Mouse (Mus musculus): ENCODE data around the gene Ankrd9. TPM values are rescaled to one million over a fixed set of nuclear protein-coding genes. Genes with fewer than 3 reads are reported as not detected.

The Ankrd9 gene
- polyA plus RNA-seq, 1 experiment: 11.5 TPM

GRCm38 (mm10) chr12:110953900-110954299 lies 24.9 kb downstream of the Ankrd9 start:
- H3K4me3 ChIP-seq: no peak overlapping the region
- no peaks in the 10 kb centered on the region for H3K79me2 ChIP-seq (ENCODE audit: control insufficient read depth, insufficient read depth)
- no peak overlapping the region for H3ac ChIP-seq (ENCODE audit: control insufficient read depth, insufficient read length)
- H3K27me3 ChIP-seq (ENCODE audit: control insufficient read depth, insufficient read depth, insufficient read length): no peaks in the 10 kb centered on the region
- no peak for TF ChIP-seq POLR2A (IDR thresholded peaks at IDR 0.05; ENCODE audit: insufficient read length, low read depth)
- TF ChIP-seq REST (IDR thresholded peaks at IDR 0.05; ENCODE audit: insufficient read depth, insufficient read length): no peak
- TF ChIP-seq POLR2AphosphoS2 (IDR thresholded peaks at IDR 0.05; ENCODE audit: insufficient read length, low read depth): no peak
- TF ChIP-seq USF1 (IDR thresholded peaks at IDR 0.05; ENCODE audit: low read depth): no peak
- TF ChIP-seq CEBPB (IDR thresholded peaks at IDR 0.05; ENCODE audit: insufficient read depth, poor library complexity, severe bottlenecking): no peak
- TF ChIP-seq MYOG (IDR thresholded peaks at IDR 0.05; ENCODE audit: control insufficient read depth in 1 of 3, insufficient read depth in 1 of 3, insufficient read length in 2 of 3, low read depth in 2 of 3): no peak
- TF ChIP-seq TCF3 (IDR thresholded peaks at IDR 0.05; ENCODE audit: insufficient read length, low read depth): no peak
- H3K36me3 ChIP-seq (ENCODE audit: control insufficient read depth, insufficient read depth): peaks cover 18% of the 10 kb centered on the region
- peak overlapping the region; percentile 70 for H3K4me2 ChIP-seq (ENCODE audit: low read depth)

GRCm38 (mm10) chr12:110953443-110953842 lies 25.4 kb downstream of the Ankrd9 start:
- peaks cover 18% of the 10 kb centered on the region for H3K36me3 ChIP-seq (ENCODE audit: control insufficient read depth, insufficient read depth)
- TF ChIP-seq TCF12 (IDR thresholded peaks at IDR 0.05; ENCODE audit: insufficient read depth, poor library complexity, severe bottlenecking) (no peak), TCF3 (IDR thresholded peaks at IDR 0.05; ENCODE audit: insufficient read length, low read depth) (no peak), USF1 (IDR thresholded peaks at IDR 0.05; ENCODE audit: low read depth) (no peak)
- H3K4me2 ChIP-seq (ENCODE audit: low read depth): peak overlapping the region; percentile 70
- no peak overlapping the region for H3K4me3 ChIP-seq
- no peak overlapping the region for H3ac ChIP-seq (ENCODE audit: control insufficient read depth, insufficient read length)
- H3K79me2 ChIP-seq (ENCODE audit: control insufficient read depth, insufficient read depth): no peaks in the 10 kb centered on the region
- H3K27me3 ChIP-seq (ENCODE audit: control insufficient read depth, insufficient read depth, insufficient read length): no peaks in the 10 kb centered on the region

- no peaks in the 10 kb centered on the region for H3K79me2 ChIP-seq (ENCODE audit: control insufficient read depth, insufficient read depth)
- no peak overlapping the region for H3K4me3 ChIP-seq
- TF ChIP-seq CEBPB (IDR thresholded peaks at IDR 0.05; ENCODE audit: insufficient read depth, poor library complexity, severe bottlenecking) (no peak), MYOD1 (IDR thresholded peaks at IDR 0.05; ENCODE audit: control insufficient read depth in 1 of 3, insufficient read length in 2 of 3, low read depth in 2 of 3) (peak in 1 of 3 experiments; percentile 71), TCF12 (IDR thresholded peaks at IDR 0.05; ENCODE audit: insufficient read depth, poor library complexity, severe bottlenecking) (no peak), USF1 (IDR thresholded peaks at IDR 0.05; ENCODE audit: low read depth) (peak; percentile 51), REST (IDR thresholded peaks at IDR 0.05; ENCODE audit: insufficient read depth, insufficient read length) (no peak), MAX (IDR thresholded peaks at IDR 0.05; ENCODE audit: low read depth) (no peak), E2F4 (IDR thresholded peaks at IDR 0.05; ENCODE audit: insufficient read depth) (no peak), MYOG (IDR thresholded peaks at IDR 0.05; ENCODE audit: control insufficient read depth in 1 of 3, insufficient read depth in 1 of 3, insufficient read length in 2 of 3, low read depth in 2 of 3) (no peak), POLR2AphosphoS2 (IDR thresholded peaks at IDR 0.05; ENCODE audit: insufficient read length, low read depth) (no peak)
- H3K4me2 ChIP-seq (ENCODE audit: low read depth): peak overlapping the region; percentile 70
- H3ac ChIP-seq (ENCODE audit: control insufficient read depth, insufficient read length): no peak overlapping the region
- peaks cover 18% of the 10 kb centered on the region for H3K36me3 ChIP-seq (ENCODE audit: control insufficient read depth, insufficient read depth)
- no peaks in the 10 kb centered on the region for H3K27me3 ChIP-seq (ENCODE audit: control insufficient read depth, insufficient read depth, insufficient read length)
Measured at GRCm38 (mm10) chr12:110952628-110953385, 26.0 kb downstream of the Ankrd9 start.

GRCm38 (mm10) chr12:110951236-110951635 lies 27.6 kb downstream of the Ankrd9 start:
- H3K79me2 ChIP-seq (ENCODE audit: control insufficient read depth, insufficient read depth): no peaks in the 10 kb centered on the region
- no peak overlapping the region for H3K4me3 ChIP-seq
- H3ac ChIP-seq (ENCODE audit: control insufficient read depth, insufficient read length): no peak overlapping the region
- peaks cover 13% of the 10 kb centered on the region for H3K36me3 ChIP-seq (ENCODE audit: control insufficient read depth, insufficient read depth)
- H3K4me2 ChIP-seq (ENCODE audit: low read depth): no peak overlapping the region
- no peaks in the 10 kb centered on the region for H3K27me3 ChIP-seq (ENCODE audit: control insufficient read depth, insufficient read depth, insufficient read length)
- TF ChIP-seq POLR2AphosphoS2 (IDR thresholded peaks at IDR 0.05; ENCODE audit: insufficient read length, low read depth): no peak
- TF ChIP-seq POLR2A (IDR thresholded peaks at IDR 0.05; ENCODE audit: insufficient read length, low read depth): no peak
- no peak for TF ChIP-seq CEBPB (IDR thresholded peaks at IDR 0.05; ENCODE audit: insufficient read depth, poor library complexity, severe bottlenecking)
- TF ChIP-seq SRF (IDR thresholded peaks at IDR 0.05; ENCODE audit: control insufficient read depth, insufficient read length, low read depth): no peak
- no peak for TF ChIP-seq TCF12 (IDR thresholded peaks at IDR 0.05; ENCODE audit: insufficient read depth, poor library complexity, severe bottlenecking)
- TF ChIP-seq E2F4 (IDR thresholded peaks at IDR 0.05; ENCODE audit: insufficient read depth): no peak
- no peak for TF ChIP-seq REST (IDR thresholded peaks at IDR 0.05; ENCODE audit: insufficient read depth, insufficient read length)
- no peak for TF ChIP-seq MAX (IDR thresholded peaks at IDR 0.05; ENCODE audit: low read depth)
- TF ChIP-seq TCF3 (IDR thresholded peaks at IDR 0.05; ENCODE audit: insufficient read length, low read depth): no peak
- no peak for TF ChIP-seq MYOG (IDR thresholded peaks at IDR 0.05; ENCODE audit: control insufficient read depth in 1 of 3, insufficient read depth in 1 of 3, insufficient read length in 2 of 3, low read depth in 2 of 3)
- no peak for TF ChIP-seq USF1 (IDR thresholded peaks at IDR 0.05; ENCODE audit: low read depth)
- TF ChIP-seq MYOD1 (IDR thresholded peaks at IDR 0.05; ENCODE audit: control insufficient read depth in 1 of 3, insufficient read length in 2 of 3, low read depth in 2 of 3): no peak

- Histone ChIP-seq H3K79me2 (ENCODE audit: control insufficient read depth, insufficient read depth) (no peaks in the 10 kb centered on the region), H3K36me3 (ENCODE audit: control insufficient read depth, insufficient read depth) (peaks cover 8% of the 10 kb centered on the region)
Measured at GRCm38 (mm10) chr12:110950151-110950550, 28.7 kb downstream of the Ankrd9 start.

More at GRCm38 (mm10) chr12:110950151-110950550, 28.7 kb downstream of the Ankrd9 start:
- no peak for TF ChIP-seq TCF12 (IDR thresholded peaks at IDR 0.05; ENCODE audit: insufficient read depth, poor library complexity, severe bottlenecking)
- TF ChIP-seq SRF (IDR thresholded peaks at IDR 0.05; ENCODE audit: control insufficient read depth, insufficient read length, low read depth): no peak
- TF ChIP-seq CEBPB (IDR thresholded peaks at IDR 0.05; ENCODE audit: insufficient read depth, poor library complexity, severe bottlenecking): no peak
- no peak for TF ChIP-seq MYOG (IDR thresholded peaks at IDR 0.05; ENCODE audit: control insufficient read depth in 1 of 3, insufficient read depth in 1 of 3, insufficient read length in 2 of 3, low read depth in 2 of 3)
- no peak for TF ChIP-seq POLR2AphosphoS2 (IDR thresholded peaks at IDR 0.05; ENCODE audit: insufficient read length, low read depth)
- TF ChIP-seq USF1 (IDR thresholded peaks at IDR 0.05; ENCODE audit: low read depth): no peak
- no peak for TF ChIP-seq MYOD1 (IDR thresholded peaks at IDR 0.05; ENCODE audit: control insufficient read depth in 1 of 3, insufficient read length in 2 of 3, low read depth in 2 of 3)
- no peak overlapping the region for H3K4me2 ChIP-seq (ENCODE audit: low read depth)
- no peak overlapping the region for H3ac ChIP-seq (ENCODE audit: control insufficient read depth, insufficient read length)
- H3K27me3 ChIP-seq (ENCODE audit: control insufficient read depth, insufficient read depth, insufficient read length): no peaks in the 10 kb centered on the region
- H3K4me3 ChIP-seq: no peak overlapping the region
